Mouse (Mus musculus): Measurements from ENCODE around the gene Zfp148. TPM values are rescaled to one million over a fixed set of nuclear protein-coding genes. Genes with fewer than 3 reads are reported as not detected.

The Zfp148 gene
- polyA plus RNA-seq, 1 experiment: 9.1 TPM

- no peaks in the 10 kb centered on the region for H3K4me1 ChIP-seq (ENCODE audit: control insufficient read depth, insufficient read depth, low read length)
- WGBS: 75% methylated on average over 6 of the region's 6 CpGs
- no peak for DNase-seq
- H3K4me3 ChIP-seq (replicated peaks; ENCODE audit: extremely low read depth, low read depth, low read length): no peak overlapping the region
- TF ChIP-seq CTCF (IDR thresholded peaks at IDR 0.05; ENCODE audit: insufficient read depth, low read length): no peak
- no peak for TF ChIP-seq POLR2A (IDR thresholded peaks at IDR 0.05; ENCODE audit: borderline replicate concordance, extremely low read depth, low read depth, low read length)
Observed at GRCm38 (mm10) chr16:33441065-33441464, 60.4 kb downstream of the Zfp148 start.

- no peak for TF ChIP-seq POLR2A (IDR thresholded peaks at IDR 0.05; ENCODE audit: borderline replicate concordance, extremely low read depth, low read depth, low read length)
- no peak for TF ChIP-seq CTCF (IDR thresholded peaks at IDR 0.05; ENCODE audit: insufficient read depth, low read length)
- Histone ChIP-seq H3K4me1 (ENCODE audit: control insufficient read depth, insufficient read depth, low read length) (no peaks in the 10 kb centered on the region), H3K4me3 (replicated peaks; ENCODE audit: extremely low read depth, low read depth, low read length) (no peak overlapping the region)
- WGBS: 63% methylated on average over 5 of the region's 5 CpGs
- DNase-seq: no peak
Observed at GRCm38 (mm10) chr16:33446830-33447229, 66.2 kb downstream of the Zfp148 start.

- 79% methylated on average over 2 of the region's 2 CpGs for WGBS
- TF ChIP-seq CTCF (IDR thresholded peaks at IDR 0.05; ENCODE audit: insufficient read depth, low read length) (no peak), POLR2A (IDR thresholded peaks at IDR 0.05; ENCODE audit: borderline replicate concordance, extremely low read depth, low read depth, low read length) (no peak)
- Histone ChIP-seq H3K4me1 (ENCODE audit: control insufficient read depth, insufficient read depth, low read length) (no peaks in the 10 kb centered on the region), H3K4me3 (replicated peaks; ENCODE audit: extremely low read depth, low read depth, low read length) (no peak overlapping the region)
- no peak for DNase-seq
Observed at GRCm38 (mm10) chr16:33453826-33454225, 73.2 kb downstream of the Zfp148 start.

GRCm38 (mm10) chr16:33454306-33454705 is 73.7 kb downstream of the Zfp148 start:
- 81% methylated on average over 2 of the region's 2 CpGs for WGBS
- H3K4me3 ChIP-seq (replicated peaks; ENCODE audit: extremely low read depth, low read depth, low read length): no peak overlapping the region
- H3K4me1 ChIP-seq (ENCODE audit: control insufficient read depth, insufficient read depth, low read length): no peaks in the 10 kb centered on the region
- no peak for DNase-seq
- TF ChIP-seq POLR2A (IDR thresholded peaks at IDR 0.05; ENCODE audit: borderline replicate concordance, extremely low read depth, low read depth, low read length) (no peak), CTCF (IDR thresholded peaks at IDR 0.05; ENCODE audit: insufficient read depth, low read length) (no peak)

GRCm38 (mm10) chr16:33455263-33455910 is 74.8 kb downstream of the Zfp148 start:
- no peak overlapping the region for H3K4me3 ChIP-seq (replicated peaks; ENCODE audit: extremely low read depth, low read depth, low read length)
- 75% methylated on average over 6 of the region's 6 CpGs for WGBS
- DNase-seq: no peak
- TF ChIP-seq CTCF (IDR thresholded peaks at IDR 0.05; ENCODE audit: insufficient read depth, low read length) (no peak), POLR2A (IDR thresholded peaks at IDR 0.05; ENCODE audit: borderline replicate concordance, extremely low read depth, low read depth, low read length) (no peak)
- no peaks in the 10 kb centered on the region for H3K4me1 ChIP-seq (ENCODE audit: control insufficient read depth, insufficient read depth, low read length)

- no peak for TF ChIP-seq POLR2A (IDR thresholded peaks at IDR 0.05; ENCODE audit: borderline replicate concordance, extremely low read depth, low read depth, low read length)
- TF ChIP-seq CTCF (IDR thresholded peaks at IDR 0.05; ENCODE audit: insufficient read depth, low read length): no peak
- no peak overlapping the region for H3K4me3 ChIP-seq (replicated peaks; ENCODE audit: extremely low read depth, low read depth, low read length)
- H3K4me1 ChIP-seq (ENCODE audit: control insufficient read depth, insufficient read depth, low read length): peaks cover 3% of the 10 kb centered on the region; the same call in 1 of the 2 replicates
- 100% methylated on average over 1 of the region's 1 CpGs for WGBS
- DNase-seq: no peak
Observed at GRCm38 (mm10) chr16:33459101-33459500, 78.5 kb downstream of the Zfp148 start.

GRCm38 (mm10) chr16:33461416-33461815 is 80.8 kb downstream of the Zfp148 start:
- TF ChIP-seq CTCF (IDR thresholded peaks at IDR 0.05; ENCODE audit: insufficient read depth, low read length) (no peak), POLR2A (IDR thresholded peaks at IDR 0.05; ENCODE audit: borderline replicate concordance, extremely low read depth, low read depth, low read length) (no peak)
- WGBS: 78% methylated on average over 3 of the region's 3 CpGs
- H3K4me1 ChIP-seq (ENCODE audit: control insufficient read depth, insufficient read depth, low read length): peaks cover 5% of the 10 kb centered on the region; the same call in 1 of the 2 replicates
- no peak overlapping the region for H3K4me3 ChIP-seq (replicated peaks; ENCODE audit: extremely low read depth, low read depth, low read length)
- no peak for DNase-seq

GRCm38 (mm10) chr16:33464509-33465241 is 84.0 kb downstream of the Zfp148 start:
- DNase-seq: no peak
- 78% methylated on average over 4 of the region's 4 CpGs for WGBS
- Histone ChIP-seq H3K4me1 (ENCODE audit: control insufficient read depth, insufficient read depth, low read length) (peaks cover 5% of the 10 kb centered on the region; the same call in 1 of the 2 replicates), H3K4me3 (replicated peaks; ENCODE audit: extremely low read depth, low read depth, low read length) (no peak overlapping the region)
- TF ChIP-seq CTCF (IDR thresholded peaks at IDR 0.05; ENCODE audit: insufficient read depth, low read length) (no peak), POLR2A (IDR thresholded peaks at IDR 0.05; ENCODE audit: borderline replicate concordance, extremely low read depth, low read depth, low read length) (no peak)

GRCm38 (mm10) chr16:33465242-33465614 is 84.6 kb downstream of the Zfp148 start:
- no peak for TF ChIP-seq POLR2A (IDR thresholded peaks at IDR 0.05; ENCODE audit: borderline replicate concordance, extremely low read depth, low read depth, low read length)
- no peak for TF ChIP-seq CTCF (IDR thresholded peaks at IDR 0.05; ENCODE audit: insufficient read depth, low read length)
- Histone ChIP-seq H3K4me3 (replicated peaks; ENCODE audit: extremely low read depth, low read depth, low read length) (no peak overlapping the region), H3K4me1 (ENCODE audit: control insufficient read depth, insufficient read depth, low read length) (peaks cover 5% of the 10 kb centered on the region; the same call in 1 of the 2 replicates)
- WGBS: 90% methylated on average over 4 of the region's 4 CpGs
- no peak for DNase-seq

GRCm38 (mm10) chr16:33467451-33467850 is 86.8 kb downstream of the Zfp148 start:
- no peak for DNase-seq
- Histone ChIP-seq H3K4me1 (ENCODE audit: control insufficient read depth, insufficient read depth, low read length) (peaks cover 5% of the 10 kb centered on the region; the same call in 1 of the 2 replicates), H3K4me3 (replicated peaks; ENCODE audit: extremely low read depth, low read depth, low read length) (no peak overlapping the region)
- WGBS: 58% methylated on average over 6 of the region's 6 CpGs
- TF ChIP-seq POLR2A (IDR thresholded peaks at IDR 0.05; ENCODE audit: borderline replicate concordance, extremely low read depth, low read depth, low read length): no peak
- TF ChIP-seq CTCF (IDR thresholded peaks at IDR 0.05; ENCODE audit: insufficient read depth, low read length): no peak

Measured in lung, adult 2 months (tissue).